ENCODE assay signal across 8 mouse cellular contexts in genomic region chr16:78156138-78156875, GRCm38 (mm10).
DNase-seq lines count a peak whose midpoint lies in the region; ATAC-seq and TF ChIP-seq lines count a peak whose summit lies in the region.
"Had no signal": no experiment of that assay in that cellular context is flagged by ENCODE, and none has a peak within 500 bp of the region (broad histone marks: within the 10 kb centered on the region; RNA-seq: fewer than 3 reads in every experiment).

No protein-coding gene starts in this region.

- TF ChIP-seq POLR2A in embryonic fibroblast, embryonic 13.5 days (IDR thresholded peaks at IDR 0.05; ENCODE audit: low read depth, low read length) = no peak

- no peak overlapping the region for H3K27ac ChIP-seq in embryonic fibroblast, embryonic 13.5 days (ENCODE audit: insufficient read depth, low read length)
- H3K27ac ChIP-seq in hindbrain, embryonic 10.5 days = no peak overlapping the region
- H3K27ac ChIP-seq in neural tube, embryonic 14.5 days (ENCODE audit: low read depth, low read length) = peak overlapping the region; percentile 74
- H3K27ac ChIP-seq: embryonic facial prominence, embryonic 12.5 days had no signal

- H3K9me3 ChIP-seq in hindbrain, embryonic 10.5 days = no peaks in the 10 kb centered on the region
- no peaks in the 10 kb centered on the region for H3K9me3 ChIP-seq in neural tube, embryonic 14.5 days (ENCODE audit: control insufficient read depth, low read length)
- H3K9me3 ChIP-seq: embryonic facial prominence, embryonic 12.5 days had no signal

- H3K4me3 ChIP-seq in embryonic fibroblast, embryonic 13.5 days (ENCODE audit: insufficient read depth, low read length) = no peak overlapping the region
- no peak overlapping the region for H3K4me3 ChIP-seq in hindbrain, embryonic 10.5 days
- H3K4me3 ChIP-seq in neural tube, embryonic 14.5 days (ENCODE audit: low read depth, low read length) = no peak overlapping the region
- H3K4me3 ChIP-seq: embryonic facial prominence, embryonic 12.5 days had no signal

- peak overlapping the region; percentile 18; the same call in 1 of the 2 replicates for H3K4me2 ChIP-seq in neural tube, embryonic 14.5 days (ENCODE audit: low read depth, low read length)
- H3K4me2 ChIP-seq: embryonic facial prominence, embryonic 12.5 days had no signal

- peak; percentile 96 for ATAC-seq in neural tube, embryonic 14.5 days (ENCODE audit: low read depth)

- no peaks in the 10 kb centered on the region for H3K36me3 ChIP-seq in hindbrain, embryonic 10.5 days
- no peaks in the 10 kb centered on the region for H3K36me3 ChIP-seq in neural tube, embryonic 14.5 days (ENCODE audit: control insufficient read depth, insufficient read depth, low read length)
- H3K36me3 ChIP-seq: embryonic facial prominence, embryonic 12.5 days had no signal

- peak overlapping the region; percentile 37; the same call in 1 of the 2 replicates for H3K9ac ChIP-seq in neural tube, embryonic 14.5 days (replicated peaks; ENCODE audit: low read depth, low read length)
- H3K9ac ChIP-seq: embryonic facial prominence, embryonic 12.5 days had no signal

- no peaks in the 10 kb centered on the region for H3K27me3 ChIP-seq in hindbrain, embryonic 10.5 days (ENCODE audit: insufficient read depth, poor library complexity, severe bottlenecking)
- H3K27me3 ChIP-seq in neural tube, embryonic 14.5 days (ENCODE audit: control insufficient read depth, insufficient read depth, low read length) = no peaks in the 10 kb centered on the region
- H3K27me3 ChIP-seq: embryonic facial prominence, embryonic 12.5 days had no signal

- no peaks in the 10 kb centered on the region for H3K4me1 ChIP-seq in embryonic fibroblast, embryonic 13.5 days (ENCODE audit: control insufficient read depth, insufficient read depth, low read length)
- H3K4me1 ChIP-seq in hindbrain, embryonic 10.5 days (replicated peaks) = no peaks in the 10 kb centered on the region
- H3K4me1 ChIP-seq in neural tube, embryonic 14.5 days (ENCODE audit: control insufficient read depth, insufficient read depth, low read length) = no peaks in the 10 kb centered on the region
- H3K4me1 ChIP-seq: embryonic facial prominence, embryonic 12.5 days had no signal

- peak; percentile 46 for DNase-seq in ES-CJ7 (ENCODE audit: low read depth, low spot score)
- peak; percentile 8 for DNase-seq in adrenal gland, postnatal 25 days
- peak; percentile 15 for DNase-seq in hindbrain, embryonic 10.5 days (ENCODE audit: low spot score)
- peak; percentile 57 for DNase-seq in left cerebral cortex, adult 11 months (ENCODE audit: low spot score)
- DNase-seq in spleen, postnatal 14 days (ENCODE audit: low spot score in 2 of 2) = no peak

- 51% methylated on average over 7 of the region's 7 CpGs for WGBS in hindbrain, embryonic 10.5 days
- 21% methylated on average over 7 of the region's 7 CpGs for WGBS in neural tube, embryonic 14.5 days

- TF ChIP-seq CTCF in embryonic fibroblast, embryonic 13.5 days (IDR thresholded peaks at IDR 0.05; ENCODE audit: borderline replicate concordance, insufficient read depth, low read length) = 0 out of 2 replicates have a peak, but pooled peaks have one; percentile 2

Comparison
In these comparisons a context has a peak if more than half of its experiments do, and no peak if none do; other contexts are left out.
1. DNase-seq: peak in ES-CJ7 (single experiment), adrenal gland, postnatal 25 days (single experiment), hindbrain, embryonic 10.5 days (single experiment) and left cerebral cortex, adult 11 months (single experiment); none in spleen, postnatal 14 days (0 of 2).